Mouse (Mus musculus) lung, embryonic 16.5 days (tissue): ENCODE measurements around the gene Gadl1. TPM values are rescaled to one million over a fixed set of nuclear protein-coding genes. Genes with fewer than 3 reads are reported as not detected.

ENCODE experiments used
- ATAC-seq: fragments of 200-750 bp; cut with Nextera tagmentation; 2 replicates; pipeline ENCODE4 v1.8.0; 2017; ENCODE audit warnings: low read depth, mild to moderate bottlenecking, moderate library complexity
- H3K27ac ChIP-seq: fragments of 300-500 bp; sonication (generic); 2 replicates; pipeline ENCODE4 v1.5.1; 2014; ENCODE audit warnings: mild to moderate bottlenecking, control low read depth, low read length
- H3K27me3 ChIP-seq: fragments of 300-500 bp; sonication (generic); 2 replicates; pipeline ENCODE4 v1.6.1; 2014; ENCODE audit warnings: low read depth, low read length, mixed read lengths; ENCODE audit not compliant: control insufficient read depth, insufficient read depth
- H3K36me3 ChIP-seq: fragments of 300-500 bp; sonication (generic); 2 replicates; pipeline ENCODE4 v1.6.1; 2014; ENCODE audit warnings: low read length; ENCODE audit not compliant: control insufficient read depth, insufficient read depth
- H3K4me1 ChIP-seq: fragments of 300-500 bp; sonication (generic); replicated peaks from 2 replicates; pipeline ENCODE4 v1.6.1; 2014; ENCODE audit warnings: low read length, mixed read lengths; ENCODE audit not compliant: control insufficient read depth, insufficient read depth
- H3K4me2 ChIP-seq: fragments of 300-500 bp; sonication (generic); 2 replicates; pipeline ENCODE4 v1.6.1; 2014; ENCODE audit warnings: low read depth, low read length, control low read depth
- H3K4me3 ChIP-seq: fragments of 300-500 bp; sonication (generic); 2 replicates; pipeline ENCODE4 v1.5.1; 2014; ENCODE audit warnings: mild to moderate bottlenecking, low read length, control low read depth
- H3K9ac ChIP-seq: fragments of 300-500 bp; sonication (generic); 2 replicates; pipeline ENCODE4 v1.6.1; 2014; ENCODE audit warnings: low read length, control low read depth
- H3K9me3 ChIP-seq: fragments of 300-500 bp; sonication (generic); 2 replicates; pipeline ENCODE4 v1.6.1; 2016; ENCODE audit warnings: low read length; ENCODE audit not compliant: control insufficient read depth
- WGBS: fragments of 180-500 bp; shearing (Covaris S2); extraction: QIAGEN DNeasy Blood & Tissue Kit; methylation state at CpG from one replicate; pipeline ENCODE4 v1.1.7; 2014; 5-methylcytosine and 5-hydroxymethylcytosine counted together
- polyA plus RNA-seq: library from polyadenylated mRNA; unstranded; fragments of >200 nt; fragmentation: Nextera tagmentation; extraction: Ambion mirVana; gene quantifications from 2 replicates; pipeline ENCODE4 v1.2.1, GENCODE M21; 2015

Gadl1 gene
- polyA plus RNA-seq, 1 experiment from 2014 or later = 0.75 TPM

GRCm38 (mm10) chr9:115924094-115924493 lies 14.8 kb downstream of the Gadl1 start:
- no peak overlapping the region for H3K27ac ChIP-seq
- H3K9ac ChIP-seq = no peak overlapping the region
- H3K4me3 ChIP-seq = no peak overlapping the region
- H3K9me3 ChIP-seq = no peaks in the 10 kb centered on the region
- no peak overlapping the region for H3K4me2 ChIP-seq
- H3K36me3 ChIP-seq = no peaks in the 10 kb centered on the region
- H3K27me3 ChIP-seq = no peaks in the 10 kb centered on the region
- no peak for ATAC-seq
- WGBS = 94% methylated on average over 1 of the region's 1 CpGs
- no peaks in the 10 kb centered on the region for H3K4me1 ChIP-seq

- Histone ChIP-seq H3K9me3 (no peaks in the 10 kb centered on the region), H3K27ac (no peak overlapping the region), H3K27me3 (no peaks in the 10 kb centered on the region), H3K4me2 (no peak overlapping the region), H3K36me3 (no peaks in the 10 kb centered on the region), H3K4me3 (no peak overlapping the region), H3K9ac (no peak overlapping the region), H3K4me1 (no peaks in the 10 kb centered on the region)
- WGBS = 56% methylated on average over 2 of the region's 2 CpGs
- no peak for ATAC-seq
These were observed 22.5 kb downstream of the Gadl1 start for GRCm38 (mm10) chr9:115931803-115932202.

- no peaks in the 10 kb centered on the region for H3K27me3 ChIP-seq
These were observed 23.5 kb downstream of the Gadl1 start for GRCm38 (mm10) chr9:115932741-115933140.

GRCm38 (mm10) chr9:115933243-115933964 lies 24.1 kb downstream of the Gadl1 start:
- H3K9me3 ChIP-seq = peaks cover 4% of the 10 kb centered on the region; the same call in 1 of the 2 replicates
- H3K27me3 ChIP-seq = no peaks in the 10 kb centered on the region
- no peak for ATAC-seq
- H3K9ac ChIP-seq = no peak overlapping the region
- no peak overlapping the region for H3K27ac ChIP-seq
- no peaks in the 10 kb centered on the region for H3K36me3 ChIP-seq
- H3K4me1 ChIP-seq = no peaks in the 10 kb centered on the region
- WGBS = 54% methylated on average over 7 of the region's 7 CpGs
- no peak overlapping the region for H3K4me2 ChIP-seq
- H3K4me3 ChIP-seq = no peak overlapping the region

More at GRCm38 (mm10) chr9:115932741-115933140, 23.5 kb downstream of the Gadl1 start:
- ATAC-seq = no peak
- Histone ChIP-seq H3K4me2 (no peak overlapping the region), H3K36me3 (no peaks in the 10 kb centered on the region), H3K9ac (no peak overlapping the region), H3K4me1 (no peaks in the 10 kb centered on the region), H3K4me3 (no peak overlapping the region), H3K27ac (no peak overlapping the region), H3K9me3 (no peaks in the 10 kb centered on the region)
- 73% methylated on average over 4 of the region's 4 CpGs for WGBS

- no peaks in the 10 kb centered on the region for H3K36me3 ChIP-seq
These were observed 25.0 kb downstream of the Gadl1 start for GRCm38 (mm10) chr9:115934288-115934687.

GRCm38 (mm10) chr9:115936350-115936749 lies 27.1 kb downstream of the Gadl1 start:
- no peak for ATAC-seq
- Histone ChIP-seq H3K9me3 (peaks cover 4% of the 10 kb centered on the region; the same call in 1 of the 2 replicates), H3K4me1 (no peaks in the 10 kb centered on the region), H3K4me2 (no peak overlapping the region), H3K4me3 (no peak overlapping the region), H3K9ac (no peak overlapping the region), H3K36me3 (no peaks in the 10 kb centered on the region), H3K27me3 (no peaks in the 10 kb centered on the region), H3K27ac (no peak overlapping the region)
- WGBS = 49% methylated on average over 2 of the region's 2 CpGs

More at GRCm38 (mm10) chr9:115934288-115934687, 25.0 kb downstream of the Gadl1 start:
- WGBS = 83% methylated on average over 11 of the region's 11 CpGs
- Histone ChIP-seq H3K4me3 (no peak overlapping the region), H3K9ac (no peak overlapping the region), H3K4me2 (no peak overlapping the region), H3K27ac (no peak overlapping the region), H3K9me3 (peaks cover 4% of the 10 kb centered on the region; the same call in 1 of the 2 replicates), H3K4me1 (no peaks in the 10 kb centered on the region), H3K27me3 (no peaks in the 10 kb centered on the region)
- no peak for ATAC-seq

- Histone ChIP-seq H3K9ac (no peak overlapping the region), H3K4me1 (no peaks in the 10 kb centered on the region), H3K27me3 (no peaks in the 10 kb centered on the region), H3K4me2 (no peak overlapping the region), H3K4me3 (no peak overlapping the region), H3K27ac (no peak overlapping the region), H3K36me3 (no peaks in the 10 kb centered on the region), H3K9me3 (peaks cover 4% of the 10 kb centered on the region; the same call in 1 of the 2 replicates)
- 93% methylated on average over 5 of the region's 5 CpGs for WGBS
- ATAC-seq = no peak
These were observed 28.7 kb downstream of the Gadl1 start for GRCm38 (mm10) chr9:115937915-115938314.

GRCm38 (mm10) chr9:115939420-115939819 lies 30.2 kb downstream of the Gadl1 start:
- WGBS = 70% methylated on average over 3 of the region's 3 CpGs
- peaks cover 4% of the 10 kb centered on the region; the same call in 1 of the 2 replicates for H3K9me3 ChIP-seq
- H3K36me3 ChIP-seq = no peaks in the 10 kb centered on the region
- no peaks in the 10 kb centered on the region for H3K4me1 ChIP-seq
- no peak overlapping the region for H3K9ac ChIP-seq
- H3K4me3 ChIP-seq = no peak overlapping the region
- no peak overlapping the region for H3K27ac ChIP-seq
- ATAC-seq = no peak
- H3K4me2 ChIP-seq = no peak overlapping the region
- H3K27me3 ChIP-seq = no peaks in the 10 kb centered on the region

- 26% methylated on average over 8 of the region's 8 CpGs for WGBS
- H3K4me3 ChIP-seq = no peak overlapping the region
These were observed 31.9 kb downstream of the Gadl1 start for GRCm38 (mm10) chr9:115941171-115941570.

More at GRCm38 (mm10) chr9:115941171-115941570, 31.9 kb downstream of the Gadl1 start:
- H3K27ac ChIP-seq = no peak overlapping the region
- H3K9ac ChIP-seq = no peak overlapping the region
- H3K9me3 ChIP-seq = peaks cover 4% of the 10 kb centered on the region; the same call in 1 of the 2 replicates
- no peaks in the 10 kb centered on the region for H3K36me3 ChIP-seq
- no peak overlapping the region for H3K4me2 ChIP-seq
- no peaks in the 10 kb centered on the region for H3K4me1 ChIP-seq
- ATAC-seq = no peak
- no peaks in the 10 kb centered on the region for H3K27me3 ChIP-seq
